Mouse (Mus musculus): ENCODE data around the gene Gngt2. TPM values are rescaled to one million over a fixed set of nuclear protein-coding genes. Genes with fewer than 3 reads are reported as not detected.

The Gngt2 gene
- polyA plus RNA-seq, 1 experiment from 2014 or later = 8.9 TPM

DNA sequence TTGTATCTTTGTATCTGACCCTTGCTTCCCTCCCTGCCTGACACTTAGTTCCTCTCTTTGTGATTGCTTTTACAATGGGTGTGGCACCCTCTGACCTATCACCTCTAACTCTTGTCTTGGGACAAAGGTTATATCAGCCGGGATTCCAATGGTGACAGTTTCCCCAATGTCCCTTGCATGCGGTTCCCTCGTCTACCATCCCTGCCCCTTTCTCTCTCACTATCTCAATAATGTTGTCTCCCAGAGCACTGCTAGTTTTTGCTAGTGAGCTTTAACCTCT lies 9.9 kb upstream of the Gngt2 start:
- no peak overlapping the region for H3K4me3 ChIP-seq
- 24% methylated on average over 3 of the region's 3 CpGs for WGBS
- H3K27me3 ChIP-seq = peaks cover 88% of the 10 kb centered on the region
- no peak overlapping the region for H3K4me2 ChIP-seq (replicated peaks)
- no peak for ATAC-seq (ENCODE audit: insufficient number of reproducible peaks, insufficient read depth, low FRiP score, low TSS enrichment)
- no peak overlapping the region for H3K9ac ChIP-seq
- peaks cover 24% of the 10 kb centered on the region for H3K4me1 ChIP-seq
- no peaks in the 10 kb centered on the region for H3K36me3 ChIP-seq
- H3K27ac ChIP-seq = no peak overlapping the region
- no peaks in the 10 kb centered on the region for H3K9me3 ChIP-seq

DNA sequence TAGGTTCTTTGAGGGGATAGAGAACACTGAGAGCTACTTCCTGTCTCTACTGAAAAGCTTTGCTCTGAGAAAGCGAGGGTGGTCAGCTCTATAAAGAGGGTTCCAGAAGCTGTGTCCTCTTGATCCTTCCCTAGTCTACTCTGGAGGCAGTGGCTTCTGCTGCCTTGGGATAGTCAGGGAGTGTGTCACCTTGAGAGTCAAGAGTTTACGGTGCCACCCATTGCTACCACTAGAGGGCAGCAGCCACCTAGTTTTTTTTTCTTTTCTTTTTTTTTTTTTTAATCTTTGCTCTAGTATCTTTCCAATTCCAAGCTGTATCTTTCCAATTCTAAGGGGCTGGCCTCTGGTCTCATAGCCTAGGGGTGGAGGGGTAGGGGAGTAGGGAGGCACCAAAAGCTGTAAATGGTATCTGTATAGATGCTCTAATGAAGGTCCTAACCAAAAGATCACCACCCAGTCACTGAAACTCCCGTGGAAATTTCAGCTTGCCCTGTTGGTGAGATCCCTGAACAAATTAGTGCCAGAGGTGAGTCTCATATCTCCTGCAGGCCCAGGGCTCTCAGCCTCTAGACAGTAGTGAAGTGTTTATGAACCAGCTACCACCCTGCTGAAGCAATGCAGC lies 9.4 kb upstream of the Gngt2 start:
- Histone ChIP-seq H3K4me3 (no peak overlapping the region), H3K27me3 (peaks cover 90% of the 10 kb centered on the region), H3K4me2 (replicated peaks) (no peak overlapping the region), H3K4me1 (peaks cover 24% of the 10 kb centered on the region), H3K27ac (no peak overlapping the region), H3K36me3 (no peaks in the 10 kb centered on the region), H3K9ac (no peak overlapping the region), H3K9me3 (no peaks in the 10 kb centered on the region)
- 13% methylated on average over 3 of the region's 3 CpGs for WGBS
- no peak for ATAC-seq (ENCODE audit: insufficient number of reproducible peaks, insufficient read depth, low FRiP score, low TSS enrichment)

GRCm38 (mm10) chr11:95828181-95828964 lies 8.6 kb upstream of the Gngt2 start:
- Histone ChIP-seq H3K4me2 (replicated peaks) (no peak overlapping the region), H3K4me3 (no peak overlapping the region), H3K27ac (no peak overlapping the region), H3K27me3 (peaks cover 92% of the 10 kb centered on the region), H3K9me3 (no peaks in the 10 kb centered on the region), H3K4me1 (peaks cover 24% of the 10 kb centered on the region), H3K36me3 (no peaks in the 10 kb centered on the region), H3K9ac (no peak overlapping the region)
- WGBS = 75% methylated on average over 11 of the region's 11 CpGs
- ATAC-seq (ENCODE audit: insufficient number of reproducible peaks, insufficient read depth, low FRiP score, low TSS enrichment) = no peak

DNA sequence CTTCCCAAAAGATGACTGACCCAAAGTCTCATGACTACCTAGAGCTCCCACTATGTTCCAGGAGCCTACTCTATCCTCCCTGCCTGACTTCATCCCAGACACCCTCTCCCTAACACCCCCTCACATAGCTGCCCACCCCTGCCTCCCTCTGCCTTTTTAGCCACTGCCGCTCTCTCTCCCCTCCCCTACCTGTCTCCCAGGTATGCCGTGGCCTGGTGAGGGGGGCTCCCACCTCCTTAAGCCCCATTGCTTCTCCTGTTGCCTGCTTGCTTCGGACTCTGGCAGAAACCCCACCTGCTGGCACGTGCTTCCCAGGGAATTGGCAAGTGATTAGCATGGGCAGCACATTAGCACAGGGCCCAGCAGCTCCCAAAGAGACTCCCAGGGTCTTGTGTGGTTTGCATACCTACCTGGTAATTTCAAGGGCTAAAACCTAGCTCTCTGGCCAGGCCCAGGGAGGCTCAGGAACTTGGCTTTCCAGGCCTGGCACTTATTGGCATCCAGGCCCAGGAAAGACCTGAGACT lies 7.4 kb upstream of the Gngt2 start:
- Histone ChIP-seq H3K4me1 (peaks cover 32% of the 10 kb centered on the region), H3K27ac (no peak overlapping the region), H3K9ac (peak overlapping the region; percentile 27; the same call in 1 of the 2 replicates), H3K36me3 (no peaks in the 10 kb centered on the region), H3K4me3 (peak overlapping the region; percentile 25; the same call in 1 of the 2 replicates), H3K9me3 (no peaks in the 10 kb centered on the region), H3K27me3 (peaks cover 98% of the 10 kb centered on the region), H3K4me2 (replicated peaks) (no peak overlapping the region)
- 26% methylated on average over 4 of the region's 4 CpGs for WGBS
- no peak for ATAC-seq (ENCODE audit: insufficient number of reproducible peaks, insufficient read depth, low FRiP score, low TSS enrichment)

GRCm38 (mm10) chr11:95830411-95831275 lies 6.4 kb upstream of the Gngt2 start:
- no peak for ATAC-seq (ENCODE audit: insufficient number of reproducible peaks, insufficient read depth, low FRiP score, low TSS enrichment)
- H3K36me3 ChIP-seq = no peaks in the 10 kb centered on the region
- H3K4me1 ChIP-seq = peaks cover 30% of the 10 kb centered on the region
- H3K9ac ChIP-seq = peak overlapping the region; percentile 11; the same call in 1 of the 2 replicates
- H3K27ac ChIP-seq = no peak overlapping the region
- WGBS = 2% methylated on average over 80 of the region's 80 CpGs
- peaks cover 98% of the 10 kb centered on the region for H3K27me3 ChIP-seq
- no peaks in the 10 kb centered on the region for H3K9me3 ChIP-seq
- peak overlapping the region; percentile 25 for H3K4me3 ChIP-seq
- H3K4me2 ChIP-seq (replicated peaks) = peak overlapping the region; percentile 48

DNA sequence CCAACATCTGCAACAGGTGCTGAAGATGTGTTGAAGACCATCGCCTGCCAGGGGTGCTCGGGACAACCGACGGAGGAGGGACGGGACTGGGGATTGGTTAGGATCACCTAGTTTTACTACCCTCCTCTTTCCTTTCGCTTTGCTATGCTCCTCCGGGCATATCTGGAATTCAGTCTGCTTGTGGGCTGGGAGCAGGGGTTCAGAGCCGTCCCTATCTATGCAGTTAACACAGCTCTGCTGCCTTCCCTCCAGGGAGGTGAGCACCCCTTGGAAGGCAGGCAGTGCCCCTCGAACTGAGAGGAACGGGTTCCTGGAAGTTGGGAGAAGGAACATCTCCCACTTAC lies 5.8 kb upstream of the Gngt2 start:
- H3K36me3 ChIP-seq = no peaks in the 10 kb centered on the region
- no peaks in the 10 kb centered on the region for H3K9me3 ChIP-seq
- no peak overlapping the region for H3K27ac ChIP-seq
- peak overlapping the region; percentile 25 for H3K4me3 ChIP-seq
- no peak for ATAC-seq (ENCODE audit: insufficient number of reproducible peaks, insufficient read depth, low FRiP score, low TSS enrichment)
- H3K27me3 ChIP-seq = peaks cover 98% of the 10 kb centered on the region
- no peak overlapping the region for H3K9ac ChIP-seq
- H3K4me2 ChIP-seq (replicated peaks) = peak overlapping the region; percentile 48
- 3% methylated on average over 10 of the region's 10 CpGs for WGBS
- H3K4me1 ChIP-seq = peaks cover 30% of the 10 kb centered on the region

GRCm38 (mm10) chr11:95831641-95832040 lies 5.4 kb upstream of the Gngt2 start:
- no peak overlapping the region for H3K9ac ChIP-seq

GRCm38 (mm10) chr11:95832129-95833005 lies 4.6 kb upstream of the Gngt2 start:
- Histone ChIP-seq H3K27ac (no peak overlapping the region), H3K27me3 (peaks cover 98% of the 10 kb centered on the region), H3K4me3 (no peak overlapping the region), H3K9ac (no peak overlapping the region), H3K4me1 (peaks cover 41% of the 10 kb centered on the region), H3K4me2 (replicated peaks) (no peak overlapping the region), H3K36me3 (no peaks in the 10 kb centered on the region), H3K9me3 (no peaks in the 10 kb centered on the region)
- ATAC-seq (ENCODE audit: insufficient number of reproducible peaks, insufficient read depth, low FRiP score, low TSS enrichment) = no peak
- 30% methylated on average over 18 of the region's 18 CpGs for whole genome bisulfite sequencing

More at GRCm38 (mm10) chr11:95831641-95832040, 5.4 kb upstream of the Gngt2 start:
- ATAC-seq (ENCODE audit: insufficient number of reproducible peaks, insufficient read depth, low FRiP score, low TSS enrichment) = no peak
- Histone ChIP-seq H3K4me3 (peak overlapping the region; percentile 25; the same call in 1 of the 2 replicates), H3K27me3 (peaks cover 98% of the 10 kb centered on the region), H3K9me3 (no peaks in the 10 kb centered on the region), H3K36me3 (no peaks in the 10 kb centered on the region), H3K4me2 (replicated peaks) (peak overlapping the region; percentile 48; the same call in 1 of the 2 replicates), H3K4me1 (peaks cover 34% of the 10 kb centered on the region), H3K27ac (no peak overlapping the region)
- 2% methylated on average over 15 of the region's 15 CpGs for WGBS

- Histone ChIP-seq H3K9ac (no peak overlapping the region), H3K36me3 (no peaks in the 10 kb centered on the region), H3K4me2 (replicated peaks) (no peak overlapping the region), H3K27me3 (peaks cover 97% of the 10 kb centered on the region), H3K4me3 (no peak overlapping the region), H3K4me1 (peaks cover 43% of the 10 kb centered on the region), H3K9me3 (no peaks in the 10 kb centered on the region), H3K27ac (no peak overlapping the region)
- WGBS = 23% methylated on average over 8 of the region's 8 CpGs
- ATAC-seq (ENCODE audit: insufficient number of reproducible peaks, insufficient read depth, low FRiP score, low TSS enrichment) = no peak
These were observed 3.9 kb upstream of the Gngt2 start for GRCm38 (mm10) chr11:95833006-95833570.

- H3K4me3 ChIP-seq = no peak overlapping the region
These were observed 3.3 kb upstream of the Gngt2 start for GRCm38 (mm10) chr11:95833631-95834142.

More at GRCm38 (mm10) chr11:95833631-95834142, 3.3 kb upstream of the Gngt2 start:
- no peak overlapping the region for H3K27ac ChIP-seq
- H3K27me3 ChIP-seq = peaks cover 92% of the 10 kb centered on the region
- H3K9me3 ChIP-seq = no peaks in the 10 kb centered on the region
- ATAC-seq (ENCODE audit: insufficient number of reproducible peaks, insufficient read depth, low FRiP score, low TSS enrichment) = no peak
- WGBS = 7% methylated on average over 18 of the region's 18 CpGs
- no peaks in the 10 kb centered on the region for H3K36me3 ChIP-seq
- H3K4me1 ChIP-seq = peaks cover 43% of the 10 kb centered on the region
- peak overlapping the region; percentile 11; the same call in 1 of the 2 replicates for H3K4me2 ChIP-seq (replicated peaks)
- H3K9ac ChIP-seq = no peak overlapping the region

Data from embryonic facial prominence, embryonic 12.5 days (tissue).